Mouse (Mus musculus) embryonic fibroblast, embryonic 13.5 days (primary cell): ENCODE data around the gene Tec.

Source experiments
- CTCF ChIP-seq: IDR thresholded peaks from 2 replicates; pipeline ENCODE4 v1.5.1; 2011; ENCODE audit warnings: mild to moderate bottlenecking, control low read depth, low read length, moderate library complexity, borderline replicate concordance; ENCODE audit not compliant: insufficient read depth
- POLR2A ChIP-seq: IDR thresholded peaks from 2 replicates; pipeline ENCODE4 v1.6.1; 2011; ENCODE audit warnings: low read depth, mild to moderate bottlenecking, control low read depth, low read length, moderate library complexity

DNA sequence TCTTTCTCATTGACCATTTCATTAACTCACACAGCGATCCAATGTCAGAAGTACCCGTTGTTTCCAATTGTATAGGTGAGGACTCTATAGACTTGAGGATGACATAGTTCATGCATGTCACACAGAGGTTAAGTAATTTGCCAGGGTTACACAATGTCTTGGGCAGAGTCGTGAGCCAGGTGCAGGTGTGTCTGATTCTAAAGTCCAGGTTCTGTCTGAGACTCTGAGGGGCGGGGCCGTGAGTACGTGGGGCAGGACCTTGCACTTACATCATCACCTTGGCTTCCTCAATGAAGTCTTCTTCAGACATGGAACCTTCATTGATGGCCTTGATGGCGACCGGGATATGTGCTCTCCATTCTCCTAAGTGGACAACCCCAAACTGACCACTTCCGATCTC is 158.3 kb downstream of the Tec start:
- TF ChIP-seq CTCF (no peak), POLR2A (no peak)
